Mouse (Mus musculus) liver, embryonic 14.5 days (tissue): Measurements from ENCODE around the gene Tnpo3.

Source experiments
- CTCF ChIP-seq: IDR thresholded peaks from 2 replicates; pipeline ENCODE4 v1.5.1; 2016; ENCODE audit warnings: antibody characterized with exemption, low read depth, control low read depth
- EP300 ChIP-seq: IDR thresholded peaks from 2 replicates; pipeline ENCODE4 v1.6.1; 2016; ENCODE audit warnings: antibody characterized with exemption, low read depth

GRCm38 (mm10) chr6:29649494-29650169 lies 39.9 kb upstream of the Tnpo3 start:
- TF ChIP-seq CTCF (peak; percentile 97), EP300 (no peak)
